Mouse (Mus musculus) embryonic facial prominence, embryonic 15.5 days (tissue): Measurements from ENCODE around the gene Cep44. TPM values are rescaled to one million over a fixed set of nuclear protein-coding genes. Genes with fewer than 3 reads are reported as not detected.

Experiments used
- ATAC-seq: fragments of 200-750 bp; cut with Nextera tagmentation; 2 replicates; pipeline ENCODE4 v1.8.0; 2017; ENCODE audit warnings: low read depth, moderate TSS enrichment; ENCODE audit not compliant: insufficient number of reproducible peaks, low FRiP score, low TSS enrichment
- H3K27ac ChIP-seq: fragments of 300-500 bp; sonication (generic); replicated peaks from 2 replicates; pipeline ENCODE4 v1.5.1; 2015; ENCODE audit warnings: mild to moderate bottlenecking, inconsistent platforms
- H3K27me3 ChIP-seq: fragments of 300-500 bp; sonication (generic); 2 replicates; pipeline ENCODE4 v1.6.1; 2015; ENCODE audit warnings: inconsistent platforms
- H3K36me3 ChIP-seq: fragments of 300-500 bp; sonication (generic); 2 replicates; pipeline ENCODE4 v1.6.1; 2015; ENCODE audit warnings: mild to moderate bottlenecking, inconsistent platforms
- H3K4me1 ChIP-seq: fragments of 300-500 bp; sonication (generic); 2 replicates; pipeline ENCODE4 v1.6.1; 2015; ENCODE audit warnings: inconsistent platforms
- H3K4me2 ChIP-seq: fragments of 300-500 bp; sonication (generic); replicated peaks from 2 replicates; pipeline ENCODE4 v1.6.1; 2015; ENCODE audit warnings: mild to moderate bottlenecking, inconsistent platforms
- H3K4me3 ChIP-seq: fragments of 300-500 bp; sonication (generic); replicated peaks from 2 replicates; pipeline ENCODE4 v1.5.1; 2015; ENCODE audit warnings: mild to moderate bottlenecking, inconsistent platforms
- H3K9ac ChIP-seq: fragments of 300-500 bp; sonication (generic); 2 replicates; pipeline ENCODE4 v1.6.1; 2015; ENCODE audit warnings: inconsistent platforms
- H3K9me3 ChIP-seq: fragments of 300-500 bp; sonication (generic); replicated peaks from 2 replicates; pipeline ENCODE4 v1.6.1; 2016; ENCODE audit warnings: inconsistent platforms
- WGBS: fragments of 180-500 bp; shearing (Covaris S2); methylation state at CpG from one replicate; pipeline ENCODE4 v1.1.7; 2015; 5-methylcytosine and 5-hydroxymethylcytosine counted together
- polyA plus RNA-seq: library from polyadenylated mRNA; unstranded; fragments of >200 nt; fragmentation: Nextera tagmentation; extraction: Ambion mirVana; gene quantifications from 2 replicates; pipeline ENCODE4 v1.2.1, GENCODE M21; 2015

Cep44 gene
- 32.7 and 36.8 TPM in 2 replicates for polyA plus RNA-seq

DNA sequence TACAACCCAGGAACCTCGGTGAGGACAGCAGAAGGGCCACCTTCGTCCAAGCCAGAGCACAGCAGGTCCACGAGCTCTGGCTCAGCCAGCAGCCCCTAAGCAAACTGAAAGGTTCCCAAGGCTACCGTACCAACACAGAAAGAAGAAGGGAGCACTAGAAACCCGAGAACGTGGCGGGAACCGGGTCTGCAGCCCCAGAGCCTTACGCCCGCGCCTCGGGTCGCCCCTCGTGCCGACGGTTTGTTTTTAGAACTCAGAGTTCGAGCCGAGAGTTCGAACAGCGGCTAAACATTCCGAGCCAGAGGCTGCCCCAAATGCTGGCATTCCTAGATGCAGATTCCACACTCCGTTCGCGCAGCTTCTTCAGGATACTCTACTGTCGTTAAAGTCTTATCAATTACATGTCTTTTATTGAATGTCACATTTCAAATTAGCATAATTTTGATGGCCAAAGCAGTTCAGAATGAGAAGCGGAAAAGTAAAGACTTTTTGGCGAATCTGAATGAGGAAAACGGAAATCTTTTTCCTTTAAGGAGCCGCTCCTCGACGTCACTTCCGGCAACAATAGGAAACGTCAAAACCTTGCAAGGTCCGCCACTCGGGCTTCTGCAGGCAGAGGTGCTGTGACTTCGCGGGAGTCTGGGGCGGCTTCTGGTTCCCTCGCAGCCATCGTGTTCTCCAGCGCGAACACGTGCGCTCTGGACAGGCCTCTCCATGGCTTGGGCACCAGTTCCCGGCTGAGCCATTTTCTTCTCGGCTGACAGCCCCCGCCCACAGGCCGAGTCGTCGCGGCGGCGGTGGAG lies at the start of gene Cep44, which contains the start of gene Fbxo8:
Gene Cep44 (minus strand): TSS at position 490 of the 803 bp plus-strand sequence.
Gene Fbxo8 (plus strand): TSS at position 533 of the 803 bp plus-strand sequence.
- peak; percentile 85 for ATAC-seq
- peak within 1 kb of the TSS; percentile 69 for H3K9ac ChIP-seq
- peak within 1 kb of the TSS; percentile 93 for H3K27ac ChIP-seq
- H3K36me3 ChIP-seq, result no peaks in the 10 kb centered on the region
- H3K9me3 ChIP-seq, result no peaks in the 10 kb centered on the region
- H3K4me1 ChIP-seq, result peaks cover 11% of the 10 kb centered on the region; the same call in 1 of the 2 replicates
- H3K4me3 ChIP-seq, result peak within 1 kb of the TSS; percentile 98
- H3K4me2 ChIP-seq, result peak within 1 kb of the TSS; percentile 51
- WGBS, result under 1% methylated on average over 53 of the region's 53 CpGs
- no peaks in the 10 kb centered on the region for H3K27me3 ChIP-seq

DNA sequence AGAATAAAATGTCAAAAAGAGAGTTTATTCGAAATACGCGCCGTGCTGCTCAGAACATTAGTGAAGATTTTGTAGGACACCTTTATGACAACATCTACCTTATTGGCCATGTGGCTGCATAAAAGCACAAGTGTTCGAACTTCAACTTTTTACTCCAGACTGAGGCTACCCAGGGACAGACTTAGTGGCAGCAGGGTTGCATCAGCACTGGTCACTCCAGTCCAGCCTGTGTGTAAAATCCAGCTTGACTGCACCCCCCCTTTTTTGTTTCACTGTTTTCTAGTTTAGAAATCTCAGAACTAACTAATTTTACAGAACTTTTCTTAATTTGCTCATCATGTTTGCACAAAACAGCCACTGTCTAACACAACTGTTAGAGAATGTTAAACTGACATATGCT lies 40.7 kb upstream of the Cep44 start:
- Histone ChIP-seq H3K9ac (no peak overlapping the region), H3K4me1 (no peaks in the 10 kb centered on the region), H3K27me3 (no peaks in the 10 kb centered on the region), H3K36me3 (no peaks in the 10 kb centered on the region), H3K4me2 (no peak overlapping the region), H3K9me3 (no peaks in the 10 kb centered on the region), H3K27ac (no peak overlapping the region), H3K4me3 (no peak overlapping the region)
- 97% methylated on average over 5 of the region's 5 CpGs for WGBS
- no peak for ATAC-seq

DNA sequence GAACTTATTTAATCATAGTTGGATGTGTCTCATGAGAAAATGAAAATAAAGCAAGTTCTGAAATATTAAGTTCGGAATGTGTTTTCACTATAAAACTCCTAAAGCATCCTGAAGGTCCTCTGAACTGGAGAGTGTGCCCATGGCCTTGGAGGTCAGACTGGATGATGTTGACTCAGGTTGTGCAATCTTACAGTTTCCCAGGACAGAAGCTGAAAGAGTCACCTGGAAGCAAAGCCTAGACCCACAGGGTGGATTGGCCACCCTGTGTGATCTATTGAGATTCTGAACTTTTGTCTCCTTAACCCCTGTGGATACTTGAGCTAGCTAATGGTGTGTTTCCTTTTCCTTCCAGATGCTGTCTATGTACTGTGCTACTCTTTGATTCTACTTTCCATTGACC lies 40.2 kb upstream of the Cep44 start:
- no peak overlapping the region for H3K27ac ChIP-seq
- no peaks in the 10 kb centered on the region for H3K4me1 ChIP-seq
- H3K9ac ChIP-seq, result no peak overlapping the region
- WGBS, result 100% methylated on average over 1 of the region's 1 CpGs
- H3K36me3 ChIP-seq, result no peaks in the 10 kb centered on the region
- H3K27me3 ChIP-seq, result no peaks in the 10 kb centered on the region
- H3K4me2 ChIP-seq, result no peak overlapping the region
- H3K9me3 ChIP-seq, result no peaks in the 10 kb centered on the region
- H3K4me3 ChIP-seq, result no peak overlapping the region
- no peak for ATAC-seq

DNA sequence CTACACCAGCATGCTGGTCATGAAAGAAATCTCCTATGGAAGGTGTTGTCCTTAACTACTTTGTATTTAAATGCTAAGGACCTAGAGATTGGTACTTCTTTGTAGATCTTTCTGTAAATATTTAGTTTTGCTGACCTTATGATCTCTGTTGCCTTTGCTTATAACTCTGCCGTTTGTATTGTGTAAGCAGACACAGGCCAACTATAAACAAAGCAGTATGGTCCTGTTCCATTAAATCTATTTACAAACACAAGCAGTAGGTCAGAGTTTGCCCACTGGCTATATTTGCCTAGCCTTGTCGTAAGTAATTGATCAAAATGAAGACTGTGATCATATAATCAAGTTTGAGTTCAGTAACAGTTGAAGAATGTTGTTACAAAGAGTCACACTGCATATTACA lies 38.2 kb upstream of the Cep44 start:
- Histone ChIP-seq H3K27ac (no peak overlapping the region), H3K36me3 (no peaks in the 10 kb centered on the region), H3K4me1 (no peaks in the 10 kb centered on the region), H3K9ac (no peak overlapping the region), H3K27me3 (no peaks in the 10 kb centered on the region), H3K4me2 (no peak overlapping the region), H3K9me3 (no peaks in the 10 kb centered on the region), H3K4me3 (no peak overlapping the region)
- 62% methylated on average over 2 of the region's 2 CpGs for WGBS
- ATAC-seq, result no peak

DNA sequence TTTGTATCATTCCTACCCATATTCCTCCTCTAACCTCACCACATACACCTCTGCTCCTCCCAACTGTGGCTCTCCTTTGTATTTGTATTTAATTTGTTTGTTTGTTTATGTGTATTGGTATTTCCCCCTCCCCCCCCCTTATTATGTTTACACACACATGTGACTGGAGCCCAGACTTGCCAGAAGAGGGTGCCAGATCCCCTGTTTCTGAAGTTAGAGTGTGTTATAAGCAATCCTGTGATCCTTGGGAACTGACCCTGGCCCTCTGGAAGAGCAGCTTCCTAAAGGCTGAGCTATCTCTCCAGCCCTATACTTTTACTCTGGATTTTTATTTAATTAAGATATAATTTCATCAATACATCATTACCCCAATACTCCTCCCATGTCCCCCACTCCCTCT lies 32.0 kb upstream of the Cep44 start:
- Histone ChIP-seq H3K4me3 (no peak overlapping the region), H3K27me3 (no peaks in the 10 kb centered on the region), H3K4me2 (no peak overlapping the region), H3K4me1 (no peaks in the 10 kb centered on the region), H3K9me3 (no peaks in the 10 kb centered on the region), H3K9ac (no peak overlapping the region), H3K36me3 (no peaks in the 10 kb centered on the region), H3K27ac (no peak overlapping the region)
- ATAC-seq, result no peak

DNA sequence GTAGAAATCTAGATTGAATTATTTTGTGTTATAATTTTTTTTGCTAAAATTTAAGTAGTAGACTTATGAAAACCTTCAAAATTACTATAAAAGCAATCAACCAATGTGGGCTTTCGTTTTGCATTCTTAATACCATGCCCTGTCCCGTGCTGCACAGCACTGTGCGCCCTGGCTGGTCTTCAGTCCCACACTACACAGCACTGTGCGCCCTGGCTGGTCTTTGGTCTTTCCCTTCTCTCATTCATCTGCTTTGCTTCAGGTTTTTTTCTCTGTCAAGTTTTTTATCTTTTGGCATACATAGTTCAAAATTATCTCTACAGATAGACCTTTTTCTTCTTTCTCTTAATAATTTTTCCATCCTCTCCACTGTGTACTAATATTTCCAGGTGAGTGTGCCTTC lies 30.1 kb upstream of the Cep44 start:
- 93% methylated on average over 4 of the region's 4 CpGs for WGBS
- no peaks in the 10 kb centered on the region for H3K4me1 ChIP-seq
- H3K36me3 ChIP-seq, result no peaks in the 10 kb centered on the region
- H3K27me3 ChIP-seq, result no peaks in the 10 kb centered on the region
- no peak overlapping the region for H3K27ac ChIP-seq
- no peak overlapping the region for H3K9ac ChIP-seq
- H3K9me3 ChIP-seq, result no peaks in the 10 kb centered on the region
- no peak overlapping the region for H3K4me2 ChIP-seq
- no peak overlapping the region for H3K4me3 ChIP-seq
- no peak for ATAC-seq

DNA sequence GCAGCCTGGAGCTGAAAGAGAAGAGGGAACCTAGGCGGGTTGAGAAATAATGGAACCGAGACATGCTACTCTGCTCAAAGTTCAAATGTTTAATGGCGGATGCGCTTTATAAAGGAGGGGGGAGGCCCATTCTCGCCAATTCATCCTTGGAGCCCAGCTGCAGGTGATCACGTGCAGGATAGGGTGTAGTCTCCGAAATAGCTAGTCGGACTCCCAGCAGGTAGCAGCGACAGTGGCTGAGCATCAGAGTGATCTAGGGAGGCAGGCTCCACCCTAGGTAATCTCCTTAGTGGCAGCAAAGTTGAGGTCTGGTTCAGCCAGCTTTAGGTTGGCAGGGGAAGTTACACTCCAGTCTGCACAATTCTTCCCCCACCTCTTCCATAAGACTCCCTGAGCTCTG lies 16.0 kb upstream of the Cep44 start:
- H3K9me3 ChIP-seq, result no peaks in the 10 kb centered on the region
- H3K4me3 ChIP-seq, result no peak overlapping the region
- no peak overlapping the region for H3K27ac ChIP-seq
- no peak overlapping the region for H3K9ac ChIP-seq
- no peaks in the 10 kb centered on the region for H3K4me1 ChIP-seq
- H3K27me3 ChIP-seq, result no peaks in the 10 kb centered on the region
- ATAC-seq, result no peak
- 0 out of 2 replicates have a peak, but pooled peaks cover 3% of the 10 kb centered on the region for H3K36me3 ChIP-seq
- H3K4me2 ChIP-seq, result no peak overlapping the region
- WGBS, result 94% methylated on average over 9 of the region's 9 CpGs

DNA sequence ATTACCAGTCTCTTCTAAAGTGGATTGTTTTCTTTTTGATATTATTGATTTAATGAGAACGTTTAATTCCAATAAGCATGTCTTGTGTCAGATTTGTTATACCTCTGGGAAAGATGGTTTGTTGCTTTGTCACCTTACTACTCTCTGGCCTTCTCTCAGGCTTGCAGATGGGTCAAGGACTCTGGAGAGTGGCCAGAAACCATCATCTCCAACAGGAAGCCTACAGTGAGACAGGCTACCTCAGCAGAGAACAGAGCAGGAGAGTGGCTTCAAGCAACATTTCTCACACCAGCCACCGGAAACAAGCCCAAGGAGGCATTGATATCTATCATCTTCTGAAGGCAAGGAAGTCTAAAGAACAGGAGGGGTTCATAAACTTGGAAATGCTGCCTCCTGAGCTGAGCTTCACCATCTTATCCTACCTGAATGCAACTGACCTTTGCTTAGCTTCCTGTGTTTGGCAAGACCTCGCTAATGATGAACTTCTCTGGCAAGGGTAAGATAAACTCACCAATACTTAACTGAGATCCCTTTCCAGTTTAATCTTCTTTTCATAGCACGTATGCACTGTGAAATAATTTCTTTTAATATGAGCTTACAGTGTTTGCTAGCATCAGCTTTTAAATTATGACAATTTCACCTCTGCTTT lies 13.7 kb upstream of the Cep44 start:
- 87% methylated on average over 4 of the region's 4 CpGs for WGBS
- H3K9ac ChIP-seq, result no peak overlapping the region
- no peak for ATAC-seq
- 0 out of 2 replicates have a peak, but pooled peaks cover 3% of the 10 kb centered on the region for H3K36me3 ChIP-seq
- H3K27ac ChIP-seq, result no peak overlapping the region
- H3K27me3 ChIP-seq, result no peaks in the 10 kb centered on the region
- no peak overlapping the region for H3K4me2 ChIP-seq
- no peaks in the 10 kb centered on the region for H3K9me3 ChIP-seq
- H3K4me3 ChIP-seq, result no peak overlapping the region
- no peaks in the 10 kb centered on the region for H3K4me1 ChIP-seq

DNA sequence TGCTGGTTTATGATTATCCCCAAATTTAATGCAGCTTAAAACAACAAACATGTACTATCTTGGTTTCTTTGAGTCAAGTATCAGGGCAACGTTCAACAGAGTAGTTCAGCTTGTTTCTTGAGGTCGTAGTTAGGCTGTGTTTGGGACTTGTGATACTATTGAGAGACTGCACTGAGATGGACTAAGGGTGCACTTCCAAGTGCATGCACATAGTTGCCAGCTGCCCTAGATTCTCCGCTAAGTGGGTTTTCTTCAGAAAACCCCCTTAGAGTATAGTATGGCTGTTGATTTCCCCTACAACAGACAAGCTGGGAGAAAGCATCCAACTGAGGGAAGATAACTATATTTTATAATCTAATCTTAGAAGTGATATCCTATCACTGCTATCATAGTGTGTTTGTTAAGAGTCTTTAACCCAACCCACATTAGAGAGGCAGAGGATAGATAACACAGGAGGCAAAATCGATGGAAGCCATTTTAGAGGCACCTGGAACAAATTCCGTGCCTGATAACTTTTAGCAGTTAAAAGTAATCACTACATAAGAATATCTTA lies 1.8 kb upstream of the Cep44 start:
- WGBS, result 73% methylated on average over 5 of the region's 5 CpGs
- ATAC-seq, result no peak
- no peak overlapping the region for H3K4me2 ChIP-seq

DNA sequence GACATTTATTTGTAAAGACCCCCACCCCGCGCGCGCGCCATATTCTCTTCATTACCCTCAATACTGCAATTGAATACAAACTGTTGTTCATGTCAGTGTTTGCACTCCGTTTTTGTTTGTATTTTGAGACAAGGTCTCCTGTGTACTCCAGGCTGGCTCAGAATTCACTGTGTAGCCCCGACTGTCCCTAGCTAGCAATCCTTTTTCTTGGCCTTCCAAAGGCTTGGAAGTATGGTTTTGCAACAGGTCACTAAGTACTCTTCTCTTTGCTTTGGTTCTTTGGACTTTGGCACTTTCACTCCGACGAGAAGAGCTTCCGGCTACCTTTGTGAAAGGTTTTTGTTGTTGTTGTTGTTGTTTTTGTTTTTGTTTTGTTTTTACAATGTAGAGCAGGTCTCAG lies 1.2 kb upstream of the Cep44 start:
- Histone ChIP-seq H3K9ac (peak overlapping the region; percentile 69), H3K4me3 (peak overlapping the region; percentile 98), H3K27ac (peak overlapping the region; percentile 93; the same call in 1 of the 2 replicates), H3K9me3 (no peaks in the 10 kb centered on the region), H3K27me3 (no peaks in the 10 kb centered on the region), H3K4me2 (peak overlapping the region; percentile 51), H3K36me3 (no peaks in the 10 kb centered on the region), H3K4me1 (peaks cover 11% of the 10 kb centered on the region; the same call in 1 of the 2 replicates)
- WGBS, result 28% methylated on average over 10 of the region's 10 CpGs
- ATAC-seq, result no peak

More for the DNA sequence above, 1.8 kb upstream of the Cep44 start:
- Histone ChIP-seq H3K9me3 (no peaks in the 10 kb centered on the region), H3K27ac (no peak overlapping the region), H3K27me3 (no peaks in the 10 kb centered on the region), H3K4me1 (peaks cover 11% of the 10 kb centered on the region; the same call in 1 of the 2 replicates), H3K4me3 (no peak overlapping the region), H3K36me3 (no peaks in the 10 kb centered on the region), H3K9ac (no peak overlapping the region)

DNA sequence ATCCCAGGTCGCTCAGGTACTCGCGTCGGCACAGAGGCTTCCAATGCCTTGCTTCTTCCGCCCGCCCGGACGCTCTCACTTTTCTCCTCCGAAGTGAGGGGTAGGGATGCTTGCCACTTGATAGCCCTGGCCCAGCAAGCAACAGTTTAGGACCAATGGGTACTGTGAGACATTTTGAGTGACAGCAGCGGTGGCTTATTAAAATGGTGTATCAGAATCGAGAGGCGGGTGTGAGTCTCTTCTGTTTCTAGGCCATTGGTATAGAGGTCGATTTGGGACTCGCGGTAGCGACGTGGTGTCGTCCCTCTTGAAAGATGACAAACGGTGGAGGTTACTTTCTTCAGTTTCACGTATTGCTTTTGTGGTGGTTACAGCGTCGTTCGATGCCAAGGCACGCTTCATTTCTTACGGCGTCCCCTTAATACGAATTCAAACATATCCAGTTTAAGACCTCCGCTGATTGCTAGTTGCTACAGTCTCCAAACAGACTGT lies 560 bp upstream of the Cep44 start:
- Histone ChIP-seq H3K27ac (peak overlapping the region; percentile 93), H3K36me3 (no peaks in the 10 kb centered on the region), H3K27me3 (no peaks in the 10 kb centered on the region), H3K4me1 (peaks cover 11% of the 10 kb centered on the region; the same call in 1 of the 2 replicates), H3K4me3 (peak overlapping the region; percentile 98), H3K9me3 (no peaks in the 10 kb centered on the region), H3K9ac (peak overlapping the region; percentile 69), H3K4me2 (peak overlapping the region; percentile 51)
- peak; percentile 97 for ATAC-seq
- under 1% methylated on average over 28 of the region's 28 CpGs for WGBS
